Mouse (Mus musculus) midbrain, embryonic 13.5 days (tissue): ENCODE results near the gene Barx1. TPM values are rescaled to one million over a fixed set of nuclear protein-coding genes. Genes with fewer than 3 reads are reported as not detected.

Source experiments
- ATAC-seq: fragments of 200-750 bp; cut with Nextera tagmentation; 2 replicates; pipeline ENCODE4 v1.8.0; 2017; ENCODE audit warnings: mild to moderate bottlenecking, moderate TSS enrichment, moderate library complexity
- H3K27ac ChIP-seq: fragments of 300-500 bp; sonication (generic); 2 replicates; pipeline ENCODE4 v1.5.1; 2015; ENCODE audit warnings: inconsistent platforms, mild to moderate bottlenecking, moderate library complexity
- H3K27me3 ChIP-seq: fragments of 300-500 bp; sonication (generic); 2 replicates; pipeline ENCODE4 v1.6.1; 2015; ENCODE audit warnings: mild to moderate bottlenecking, inconsistent platforms
- H3K36me3 ChIP-seq: fragments of 300-500 bp; sonication (generic); 2 replicates; pipeline ENCODE4 v1.6.1; 2015; ENCODE audit warnings: mild to moderate bottlenecking, inconsistent platforms
- H3K4me1 ChIP-seq: fragments of 300-500 bp; sonication (generic); replicated peaks from 2 replicates; pipeline ENCODE4 v1.6.1; 2015; ENCODE audit warnings: inconsistent platforms
- H3K4me2 ChIP-seq: fragments of 300-500 bp; sonication (generic); replicated peaks from 2 replicates; pipeline ENCODE4 v1.6.1; 2015; ENCODE audit warnings: moderate library complexity, mild to moderate bottlenecking, inconsistent platforms
- H3K4me3 ChIP-seq: fragments of 300-500 bp; sonication (generic); replicated peaks from 2 replicates; pipeline ENCODE4 v1.5.1; 2015; ENCODE audit warnings: mild to moderate bottlenecking, inconsistent platforms
- H3K9ac ChIP-seq: fragments of 300-500 bp; sonication (generic); replicated peaks from 2 replicates; pipeline ENCODE4 v1.6.1; 2015; ENCODE audit warnings: mild to moderate bottlenecking, inconsistent platforms
- H3K9me3 ChIP-seq: fragments of 300-500 bp; sonication (generic); 2 replicates; pipeline ENCODE4 v1.6.1; 2016; ENCODE audit warnings: mild to moderate bottlenecking, inconsistent platforms
- WGBS: fragments of 180-500 bp; shearing (Covaris S2); methylation state at CpG from one replicate; pipeline ENCODE4 v1.1.7; 2015; 5-methylcytosine and 5-hydroxymethylcytosine counted together
- polyA plus RNA-seq: library from polyadenylated mRNA; unstranded; fragments of >200 nt; fragmentation: Nextera tagmentation; extraction: Ambion mirVana; gene quantifications from 2 replicates; pipeline ENCODE4 v1.2.1, GENCODE M21; 2015

Gene Barx1
- polyA plus RNA-seq, 1 experiment from 2014 or later = 0.15 TPM

GRCm38 (mm10) chr13:48663211-48663987 is 601 bp downstream of the Barx1 start:
- H3K4me1 ChIP-seq = peaks cover 29% of the 10 kb centered on the region
- H3K4me3 ChIP-seq = peak overlapping the region; percentile 39
- no peaks in the 10 kb centered on the region for H3K9me3 ChIP-seq
- peak overlapping the region; percentile 71 for H3K4me2 ChIP-seq
- no peak overlapping the region for H3K27ac ChIP-seq
- H3K9ac ChIP-seq = peak overlapping the region; percentile 44; the same call in 1 of the 2 replicates
- ATAC-seq = 0 out of 2 replicates have a peak, but pooled peaks have one; percentile 10
- peaks cover 100% of the 10 kb centered on the region for H3K27me3 ChIP-seq
- no peaks in the 10 kb centered on the region for H3K36me3 ChIP-seq
- 2% methylated on average over 54 of the region's 54 CpGs for WGBS

- H3K4me1 ChIP-seq = peaks cover 35% of the 10 kb centered on the region
- no peak overlapping the region for H3K4me3 ChIP-seq
- no peak for ATAC-seq
- no peak overlapping the region for H3K27ac ChIP-seq
- H3K4me2 ChIP-seq = no peak overlapping the region
- H3K27me3 ChIP-seq = peaks cover 100% of the 10 kb centered on the region
- no peak overlapping the region for H3K9ac ChIP-seq
- no peaks in the 10 kb centered on the region for H3K9me3 ChIP-seq
- WGBS = 8% methylated on average over 7 of the region's 7 CpGs
- H3K36me3 ChIP-seq = no peaks in the 10 kb centered on the region
Measured at GRCm38 (mm10) chr13:48663988-48664339, 1.2 kb downstream of the Barx1 start.

- Histone ChIP-seq H3K4me3 (no peak overlapping the region), H3K36me3 (no peaks in the 10 kb centered on the region), H3K27me3 (peaks cover 100% of the 10 kb centered on the region), H3K27ac (no peak overlapping the region), H3K4me2 (0 out of 2 replicates have a peak overlapping the region, but pooled peaks have one; percentile 6), H3K9ac (no peak overlapping the region), H3K4me1 (peaks cover 35% of the 10 kb centered on the region), H3K9me3 (no peaks in the 10 kb centered on the region)
- ATAC-seq = no peak
- WGBS = under 1% methylated on average over 39 of the region's 39 CpGs
Measured at GRCm38 (mm10) chr13:48664916-48665655, 2.3 kb downstream of the Barx1 start.

GRCm38 (mm10) chr13:48665656-48666597 is 3.1 kb downstream of the Barx1 start:
- Histone ChIP-seq H3K27ac (no peak overlapping the region), H3K9ac (no peak overlapping the region), H3K27me3 (peaks cover 100% of the 10 kb centered on the region), H3K4me2 (0 out of 2 replicates have a peak overlapping the region, but pooled peaks have one; percentile 19), H3K4me1 (peaks cover 32% of the 10 kb centered on the region), H3K36me3 (no peaks in the 10 kb centered on the region), H3K4me3 (0 out of 2 replicates have a peak overlapping the region, but pooled peaks have one; percentile 6), H3K9me3 (no peaks in the 10 kb centered on the region)
- WGBS = under 1% methylated on average over 58 of the region's 58 CpGs
- no peak for ATAC-seq

- Histone ChIP-seq H3K27me3 (peaks cover 98% of the 10 kb centered on the region), H3K4me3 (no peak overlapping the region)
- no peak for ATAC-seq
Measured at GRCm38 (mm10) chr13:48667461-48667860, 4.7 kb downstream of the Barx1 start.

GRCm38 (mm10) chr13:48668091-48668975 is 5.5 kb downstream of the Barx1 start:
- Histone ChIP-seq H3K9me3 (no peaks in the 10 kb centered on the region), H3K4me3 (peak overlapping the region; percentile 19), H3K9ac (no peak overlapping the region), H3K27ac (no peak overlapping the region), H3K27me3 (peaks cover 98% of the 10 kb centered on the region), H3K4me2 (peak overlapping the region; percentile 28), H3K36me3 (no peaks in the 10 kb centered on the region), H3K4me1 (peaks cover 27% of the 10 kb centered on the region)
- ATAC-seq = peak; percentile 19; the same call in 1 of the 2 replicates
- 1% methylated on average over 32 of the region's 33 CpGs for WGBS

More at GRCm38 (mm10) chr13:48667461-48667860, 4.7 kb downstream of the Barx1 start:
- Histone ChIP-seq H3K9ac (no peak overlapping the region), H3K9me3 (no peaks in the 10 kb centered on the region), H3K27ac (no peak overlapping the region), H3K4me2 (no peak overlapping the region), H3K36me3 (no peaks in the 10 kb centered on the region), H3K4me1 (peaks cover 33% of the 10 kb centered on the region)
- 5% methylated on average over 4 of the region's 4 CpGs for WGBS

- no peaks in the 10 kb centered on the region for H3K9me3 ChIP-seq
- H3K36me3 ChIP-seq = no peaks in the 10 kb centered on the region
- H3K27me3 ChIP-seq = peaks cover 98% of the 10 kb centered on the region
- peak overlapping the region; percentile 19 for H3K4me3 ChIP-seq
- no peak overlapping the region for H3K9ac ChIP-seq
- H3K4me1 ChIP-seq = peaks cover 27% of the 10 kb centered on the region
- WGBS = under 1% methylated on average over 34 of the region's 34 CpGs
- no peak overlapping the region for H3K27ac ChIP-seq
- peak; percentile 62 for ATAC-seq
- H3K4me2 ChIP-seq = peak overlapping the region; percentile 28
Measured at GRCm38 (mm10) chr13:48668976-48669534, 6.3 kb downstream of the Barx1 start.

- Histone ChIP-seq H3K4me3 (peak overlapping the region; percentile 15; the same call in 1 of the 2 replicates), H3K27me3 (peaks cover 91% of the 10 kb centered on the region), H3K36me3 (no peaks in the 10 kb centered on the region), H3K9me3 (no peaks in the 10 kb centered on the region), H3K9ac (0 out of 2 replicates have a peak overlapping the region, but pooled peaks have one; percentile 32), H3K27ac (no peak overlapping the region), H3K4me2 (peak overlapping the region; percentile 32), H3K4me1 (peaks cover 16% of the 10 kb centered on the region)
- under 1% methylated on average over 24 of the region's 24 CpGs for WGBS
- ATAC-seq = no peak
Measured at GRCm38 (mm10) chr13:48672312-48672840, 9.6 kb downstream of the Barx1 start.

GRCm38 (mm10) chr13:48674609-48675008 is 11.8 kb downstream of the Barx1 start:
- Histone ChIP-seq H3K9ac (no peak overlapping the region), H3K9me3 (no peaks in the 10 kb centered on the region), H3K27me3 (peaks cover 86% of the 10 kb centered on the region), H3K27ac (no peak overlapping the region), H3K4me2 (no peak overlapping the region), H3K4me3 (no peak overlapping the region), H3K36me3 (no peaks in the 10 kb centered on the region), H3K4me1 (peaks cover 5% of the 10 kb centered on the region; the same call in 1 of the 2 replicates)
- no peak for ATAC-seq
- WGBS = 85% methylated on average over 5 of the region's 5 CpGs

GRCm38 (mm10) chr13:48679351-48679750 is 16.6 kb downstream of the Barx1 start:
- no peaks in the 10 kb centered on the region for H3K36me3 ChIP-seq
- H3K4me1 ChIP-seq = no peaks in the 10 kb centered on the region
- no peak for ATAC-seq
- H3K9me3 ChIP-seq = no peaks in the 10 kb centered on the region
- no peak overlapping the region for H3K4me3 ChIP-seq
- H3K27ac ChIP-seq = no peak overlapping the region
- H3K9ac ChIP-seq = no peak overlapping the region
- no peak overlapping the region for H3K4me2 ChIP-seq
- WGBS = 29% methylated on average over 1 of the region's 1 CpGs
- H3K27me3 ChIP-seq = peaks cover 54% of the 10 kb centered on the region
